Mouse (Mus musculus) ovary, adult 18-20 months (tissue): ENCODE measurements around the gene Rab11fip3.
"Not testable (repeated sequence)": the region's sequence is repeated elsewhere in the genome, so short reads cannot be mapped to it uniquely, and the experiment has no call there.

ENCODE experiments used
- DNase-seq: peaks from one replicate; pipeline ENCODE4 v3.0.0; 2022; ENCODE audit warnings: low spot score, mixed read lengths

Gene Rab11fip3

GRCm38 (mm10) chr17:26068831-26069739 lies at the start of gene Rab11fip3:
TSS of gene Rab11fip3 (minus strand) at chr17:26069555.
- peak; percentile 68 for DNase-seq

- no peak for DNase-seq
Observed at GRCm38 (mm10) chr17:26116503-26117258, 47.3 kb upstream of the Rab11fip3 start.

GRCm38 (mm10) chr17:26115956-26116487 lies 46.7 kb upstream of the Rab11fip3 start:
- DNase-seq, result no peak

GRCm38 (mm10) chr17:26115205-26115898 lies 46.0 kb upstream of the Rab11fip3 start:
- DNase-seq, result no peak

GRCm38 (mm10) chr17:26114461-26114860 lies 45.1 kb upstream of the Rab11fip3 start:
- not testable (repeated sequence) for DNase-seq

GRCm38 (mm10) chr17:26114061-26114460 lies 44.7 kb upstream of the Rab11fip3 start:
- no peak for DNase-seq

- DNase-seq, result peak; percentile 59
Observed at GRCm38 (mm10) chr17:26113181-26113948, 44.0 kb upstream of the Rab11fip3 start, which contains the start of gene Tmem8. TSS of gene Tmem8 (plus strand) at chr17:26113299.

- DNase-seq, result no peak
Observed at GRCm38 (mm10) chr17:26112751-26113150, 43.4 kb upstream of the Rab11fip3 start.

- no peak for DNase-seq
Observed at GRCm38 (mm10) chr17:26111722-26112121, 42.4 kb upstream of the Rab11fip3 start.

GRCm38 (mm10) chr17:26111024-26111423 lies 41.7 kb upstream of the Rab11fip3 start:
- DNase-seq, result no peak

- no peak for DNase-seq
Observed at GRCm38 (mm10) chr17:26110156-26110555, 40.8 kb upstream of the Rab11fip3 start.

- DNase-seq, result no peak
Observed at GRCm38 (mm10) chr17:26105619-26106018, 36.3 kb upstream of the Rab11fip3 start.

GRCm38 (mm10) chr17:26101478-26101877 lies 32.1 kb upstream of the Rab11fip3 start:
- DNase-seq, result no peak

GRCm38 (mm10) chr17:26100166-26100565 lies 30.8 kb upstream of the Rab11fip3 start:
- no peak for DNase-seq

GRCm38 (mm10) chr17:26099316-26099715 lies 30.0 kb upstream of the Rab11fip3 start:
- not testable (repeated sequence) for DNase-seq

GRCm38 (mm10) chr17:26098461-26098860 lies 29.1 kb upstream of the Rab11fip3 start:
- no peak for DNase-seq

- peak; percentile 34 for DNase-seq
Observed at GRCm38 (mm10) chr17:26095121-26095740, 25.9 kb upstream of the Rab11fip3 start, which contains the start of gene Nme4. TSS of gene Nme4 (minus strand) at chr17:26095602.

- DNase-seq, result no peak
Observed at GRCm38 (mm10) chr17:26094531-26095110, 25.3 kb upstream of the Rab11fip3 start.

GRCm38 (mm10) chr17:26089905-26090632 lies 20.7 kb upstream of the Rab11fip3 start, which contains the start of gene Decr2:
TSS of gene Decr2 (minus strand) at chr17:26090337.
- DNase-seq, result peak; percentile 91
